Mouse (Mus musculus): ENCODE measurements around the gene Prrx2.

DNA sequence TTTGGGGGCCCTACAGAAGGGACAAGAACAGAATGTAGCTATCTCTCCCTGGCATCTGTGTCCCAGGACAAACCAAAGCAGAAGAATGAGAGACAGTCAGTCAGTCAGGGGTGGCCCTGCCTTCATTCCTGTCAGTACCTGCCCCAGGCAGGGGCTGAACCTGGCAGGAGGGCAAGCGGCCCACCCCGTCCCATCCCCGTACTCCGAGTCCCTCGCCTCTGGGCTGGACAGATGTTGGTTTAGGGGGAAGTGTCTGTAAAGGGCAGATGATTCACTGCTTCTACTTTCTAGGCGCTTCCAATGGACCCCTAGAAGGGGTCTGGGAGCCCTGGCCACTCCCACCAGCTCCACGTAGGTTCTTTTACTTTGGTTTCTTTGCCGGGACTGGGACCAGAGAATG, 67.5 kb downstream of the Prrx2 start:
- TF ChIP-seq CTCF (IDR thresholded peaks at IDR 0.05; ENCODE audit: extremely low read depth, insufficient read depth, insufficient read length, insufficient replicate concordance) (no peak), POLR2A (IDR thresholded peaks at IDR 0.05; ENCODE audit: low read depth, low read length) (no peak)

Measured in spleen, adult 2 months (tissue).